Mouse (Mus musculus) forebrain, embryonic 12.5 days (tissue): Measurements from ENCODE around the gene Hist1h4f. TPM values are rescaled to one million over a fixed set of nuclear protein-coding genes. Genes with fewer than 3 reads are reported as not detected.

Experiments
- ATAC-seq: fragments of 200-750 bp; cut with Nextera tagmentation; 2 replicates; pipeline ENCODE4 v1.8.0; 2017; ENCODE audit warnings: moderate TSS enrichment; ENCODE audit not compliant: low FRiP score
- H3K27ac ChIP-seq: fragments of 300-500 bp; sonication (generic); 2 replicates; pipeline ENCODE4 v1.5.1; 2016; ENCODE audit warnings: mild to moderate bottlenecking
- H3K27me3 ChIP-seq: fragments of 300-500 bp; sonication (generic); 2 replicates; pipeline ENCODE4 v1.6.1; 2016; ENCODE audit warnings: mild to moderate bottlenecking
- H3K36me3 ChIP-seq: fragments of 300-500 bp; sonication (generic); replicated peaks from 2 replicates; pipeline ENCODE4 v1.6.1; 2016; ENCODE audit warnings: mild to moderate bottlenecking
- H3K4me1 ChIP-seq: fragments of 300-500 bp; sonication (generic); 2 replicates; pipeline ENCODE4 v1.6.1; 2016
- H3K4me2 ChIP-seq: fragments of 300-500 bp; sonication (generic); 2 replicates; pipeline ENCODE4 v1.6.1; 2016; ENCODE audit warnings: mild to moderate bottlenecking, moderate library complexity
- H3K4me3 ChIP-seq: fragments of 300-500 bp; sonication (generic); replicated peaks from 2 replicates; pipeline ENCODE4 v1.5.1; 2016; ENCODE audit warnings: mild to moderate bottlenecking
- H3K9ac ChIP-seq: fragments of 300-500 bp; sonication (generic); 2 replicates; pipeline ENCODE4 v1.6.1; 2016; ENCODE audit warnings: mild to moderate bottlenecking
- H3K9me3 ChIP-seq: fragments of 300-500 bp; sonication (generic); 2 replicates; pipeline ENCODE4 v1.6.1; 2016
- WGBS: fragments of 180-500 bp; shearing (Covaris S2); methylation state at CpG from one replicate; pipeline ENCODE4 v1.1.7; 2016; 5-methylcytosine and 5-hydroxymethylcytosine counted together
- microRNA-seq: library from miRNA; unstranded; fragments of <30 nt; microRNA quantifications from one replicate; pipeline ENCODE4, GENCODE M21; 2017
- polyA plus RNA-seq: library from polyadenylated mRNA; unstranded; fragments of >200 nt; fragmentation: Nextera tagmentation; extraction: Ambion mirVana; gene quantifications from 2 replicates; pipeline ENCODE4 v1.2.1, GENCODE M21; 2016

Gene Hist1h4f
- polyA plus RNA-seq, 1 experiment from 2014 or later = 1.4 TPM

DNA sequence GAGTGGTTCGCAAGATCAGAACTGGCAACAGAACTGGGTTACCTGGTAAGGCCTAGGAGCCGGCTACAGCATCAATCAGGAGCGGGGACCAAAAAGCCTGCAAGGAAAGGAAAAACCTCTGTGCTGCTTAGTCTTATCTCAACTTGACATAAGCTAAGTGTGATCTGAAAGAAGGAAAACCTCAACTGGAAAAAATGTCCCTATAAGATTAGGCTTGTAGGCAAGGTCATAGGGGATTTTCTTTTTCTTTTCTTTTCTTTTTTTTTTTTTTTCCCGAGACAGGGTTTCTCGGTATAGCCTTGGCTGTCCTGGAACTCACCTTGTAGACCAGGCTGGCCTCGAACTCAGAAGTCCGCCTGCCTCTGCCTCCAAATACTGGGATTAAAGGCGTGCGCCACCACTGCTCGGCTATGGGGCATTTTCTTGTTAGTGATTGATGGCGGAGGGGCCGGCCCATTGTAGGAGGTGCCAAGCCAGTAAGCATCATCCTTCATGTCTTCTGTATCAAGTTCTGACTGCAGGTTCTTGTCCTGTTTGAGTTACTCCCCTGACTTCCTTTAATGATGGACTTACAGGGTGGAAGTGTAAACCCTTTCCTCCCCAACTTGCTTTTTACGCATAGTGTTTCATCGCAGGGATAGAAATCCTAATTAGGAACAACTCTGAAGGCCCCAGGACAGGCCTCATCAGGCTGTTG is 44.5 kb downstream of the Hist1h4f start:
- H3K27ac ChIP-seq = no peak overlapping the region
- peaks cover 13% of the 10 kb centered on the region for H3K4me1 ChIP-seq
- H3K36me3 ChIP-seq = no peaks in the 10 kb centered on the region
- no peak overlapping the region; the same call in 1 of the 2 replicates for H3K4me2 ChIP-seq
- H3K9me3 ChIP-seq = no peaks in the 10 kb centered on the region
- no peak overlapping the region for H3K9ac ChIP-seq
- WGBS = 14% methylated on average over 14 of the region's 14 CpGs
- H3K4me3 ChIP-seq = no peak overlapping the region
- ATAC-seq = no peak
- H3K27me3 ChIP-seq = peaks cover 3% of the 10 kb centered on the region; the same call in 1 of the 2 replicates

DNA sequence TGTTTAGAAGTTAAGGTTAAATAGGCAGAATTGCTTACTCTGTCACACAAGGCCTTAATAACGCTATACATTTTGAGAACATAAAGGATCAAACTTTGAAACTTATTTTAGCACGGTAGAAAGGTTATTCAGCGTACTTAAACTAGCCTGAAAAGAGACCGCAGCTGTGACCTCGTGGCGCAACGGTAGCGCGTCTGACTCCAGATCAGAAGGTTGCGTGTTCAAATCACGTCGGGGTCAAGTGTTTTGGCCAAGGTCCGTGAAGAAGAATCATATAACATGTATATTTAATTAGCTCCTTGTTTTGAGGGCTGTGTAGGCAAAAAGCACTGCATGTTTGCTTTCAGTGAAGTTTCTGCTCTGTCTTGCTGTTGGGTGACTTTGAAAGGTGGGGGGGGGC is 45.1 kb downstream of the Hist1h4f start:
- 0 out of 2 replicates have a peak, but pooled peaks have one; percentile 23 for ATAC-seq
- WGBS = 2% methylated on average over 13 of the region's 13 CpGs
- Histone ChIP-seq H3K9me3 (no peaks in the 10 kb centered on the region), H3K27ac (no peak overlapping the region), H3K4me2 (peak overlapping the region; percentile 47), H3K4me1 (peaks cover 13% of the 10 kb centered on the region), H3K36me3 (no peaks in the 10 kb centered on the region), H3K4me3 (peak overlapping the region; percentile 23), H3K9ac (no peak overlapping the region), H3K27me3 (peaks cover 3% of the 10 kb centered on the region; the same call in 1 of the 2 replicates)

DNA sequence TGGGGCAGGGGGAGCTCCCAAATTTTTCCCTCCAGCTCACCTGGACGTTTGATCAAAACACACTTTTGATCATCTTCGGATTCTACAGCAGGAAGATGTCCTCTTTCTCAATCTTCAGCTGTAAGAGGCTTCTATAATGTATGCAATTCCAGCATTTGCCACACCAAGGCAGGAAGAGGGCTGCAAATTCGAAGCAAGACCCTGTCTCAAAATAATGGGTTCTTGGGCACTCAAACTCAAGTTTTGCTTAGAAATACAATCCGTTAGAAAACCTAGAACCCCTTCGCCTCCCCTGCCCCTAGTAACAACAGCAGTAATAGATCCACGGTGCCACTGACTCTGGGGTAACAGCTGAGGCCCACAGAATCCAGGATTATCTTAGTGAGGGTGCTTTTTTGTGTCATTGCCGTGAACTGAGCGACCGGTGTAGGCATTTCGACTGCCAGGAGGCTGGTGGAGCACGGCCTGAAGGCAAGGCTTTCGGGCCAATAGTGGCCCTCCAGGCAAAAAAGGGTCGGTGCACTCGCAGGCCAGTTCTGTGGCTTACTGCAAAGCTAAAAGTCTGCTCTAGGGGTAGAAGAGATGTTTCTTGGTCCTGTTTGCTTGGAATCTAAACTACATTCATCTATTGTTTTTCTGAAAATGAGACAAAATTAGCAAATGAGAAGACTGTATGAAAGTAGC is 45.6 kb downstream of the Hist1h4f start:
- WGBS = 3% methylated on average over 14 of the region's 14 CpGs
- Histone ChIP-seq H3K4me3 (peak overlapping the region; percentile 23), H3K9ac (peak overlapping the region; percentile 27), H3K9me3 (no peaks in the 10 kb centered on the region), H3K27me3 (peaks cover 3% of the 10 kb centered on the region; the same call in 1 of the 2 replicates), H3K27ac (0 out of 2 replicates have a peak overlapping the region, but pooled peaks have one; percentile 36), H3K4me2 (peak overlapping the region; percentile 47), H3K36me3 (no peaks in the 10 kb centered on the region), H3K4me1 (peaks cover 13% of the 10 kb centered on the region)
- ATAC-seq = no peak

DNA sequence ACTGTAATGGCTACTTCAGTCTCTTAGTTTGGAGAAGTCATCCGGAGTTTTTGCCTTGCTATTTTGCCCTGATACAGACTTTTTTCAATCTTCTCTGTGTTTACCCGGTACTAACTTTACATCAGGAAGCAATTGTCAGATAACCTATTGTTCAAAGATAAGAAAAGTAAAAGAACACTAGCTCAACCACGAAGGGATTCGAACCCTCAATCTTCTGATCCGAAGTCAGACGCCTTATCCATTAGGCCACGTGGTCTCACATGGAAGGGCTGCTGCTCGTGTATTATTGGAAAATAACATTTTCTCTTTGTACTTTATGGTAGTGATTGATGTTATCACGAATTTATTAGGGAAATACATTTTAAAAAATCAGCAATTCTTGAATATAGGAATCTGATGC is 47.7 kb downstream of the Hist1h4f start:
- H3K9ac ChIP-seq = no peak overlapping the region
- H3K4me1 ChIP-seq = peaks cover 14% of the 10 kb centered on the region
- no peak overlapping the region for H3K27ac ChIP-seq
- 0 out of 2 replicates have a peak overlapping the region, but pooled peaks have one; percentile 19 for H3K4me2 ChIP-seq
- H3K36me3 ChIP-seq = no peaks in the 10 kb centered on the region
- no peaks in the 10 kb centered on the region for H3K9me3 ChIP-seq
- peaks cover 2% of the 10 kb centered on the region for H3K27me3 ChIP-seq
- ATAC-seq = no peak
- no peak overlapping the region for H3K4me3 ChIP-seq
- WGBS = 1% methylated on average over 9 of the region's 9 CpGs

DNA sequence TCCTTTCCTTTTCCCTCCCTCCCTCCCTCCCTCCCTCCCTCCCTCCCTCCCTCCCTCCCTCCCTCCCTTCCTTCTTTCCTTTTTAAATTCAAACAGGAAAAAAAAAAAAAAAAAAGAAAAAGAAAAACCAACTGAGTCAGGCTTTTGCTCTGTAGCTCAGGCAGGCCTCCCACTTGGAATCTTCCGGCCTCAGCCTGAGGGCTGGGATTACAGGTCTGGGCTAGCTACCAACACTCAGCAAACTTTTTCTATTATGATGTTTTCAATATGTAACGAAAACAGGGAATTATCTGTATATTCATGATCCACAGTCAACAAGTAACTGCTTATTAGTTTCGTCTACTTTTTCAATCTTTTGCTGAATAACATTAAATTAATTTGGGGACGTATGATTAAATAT is 48.5 kb downstream of the Hist1h4f start:
- Histone ChIP-seq H3K36me3 (no peaks in the 10 kb centered on the region), H3K4me3 (no peak overlapping the region)
- no peak for ATAC-seq

DNA sequence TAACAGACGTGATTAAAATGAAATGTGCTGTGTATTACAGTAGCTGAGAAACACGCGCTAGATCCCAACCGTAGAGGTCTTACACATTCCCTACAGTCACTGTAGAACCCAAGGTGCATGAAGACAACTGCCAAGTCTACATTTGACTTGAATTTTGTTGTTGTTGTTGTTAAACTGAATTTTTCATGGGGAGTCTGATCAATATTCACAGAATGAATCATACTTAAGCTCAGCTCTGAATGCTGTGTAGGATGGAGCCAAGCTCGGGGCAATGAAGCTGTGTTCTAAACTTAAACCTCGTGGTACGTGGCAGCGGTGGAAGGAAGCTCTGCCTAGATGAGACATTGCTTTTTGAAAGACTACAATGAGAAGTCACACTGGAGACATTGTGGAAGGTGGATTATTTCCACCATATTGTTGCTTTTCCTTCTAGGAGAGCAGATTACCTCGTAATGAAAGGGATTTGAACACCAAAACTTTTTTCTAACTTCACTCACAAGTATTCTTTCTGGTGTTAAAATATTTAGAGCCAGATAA is 49.3 kb downstream of the Hist1h4f start:
- WGBS = 28% methylated on average over 9 of the region's 9 CpGs

More for the DNA sequence above, 48.5 kb downstream of the Hist1h4f start:
- Histone ChIP-seq H3K27me3 (peaks cover 6% of the 10 kb centered on the region), H3K9ac (no peak overlapping the region), H3K27ac (no peak overlapping the region), H3K4me2 (no peak overlapping the region), H3K4me1 (peaks cover 22% of the 10 kb centered on the region), H3K9me3 (no peaks in the 10 kb centered on the region)
- 30% methylated on average over 4 of the region's 4 CpGs for WGBS

DNA sequence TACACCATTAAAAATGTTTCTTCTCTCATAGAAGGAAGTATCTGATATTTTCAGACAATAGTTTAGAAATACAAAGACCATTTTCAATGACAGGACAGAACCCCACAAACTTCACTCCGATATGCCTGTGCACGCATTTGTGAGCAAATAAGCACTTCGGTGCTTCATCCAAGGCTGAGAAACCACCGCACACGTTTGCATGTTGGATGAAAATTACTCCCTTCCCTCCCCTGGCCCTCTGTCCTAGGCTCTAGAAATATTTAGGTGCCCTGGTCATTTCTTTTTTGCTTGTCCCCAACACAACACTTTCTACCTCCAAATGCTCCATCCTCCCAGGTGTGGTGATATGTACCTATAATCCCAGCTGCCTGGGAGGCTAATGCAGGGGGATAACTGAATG is 49.9 kb downstream of the Hist1h4f start:
- H3K36me3 ChIP-seq = no peaks in the 10 kb centered on the region
- 26% methylated on average over 5 of the region's 5 CpGs for WGBS
- no peak overlapping the region for H3K9ac ChIP-seq
- H3K27ac ChIP-seq = no peak overlapping the region
- H3K4me3 ChIP-seq = peak overlapping the region; percentile 2; the same call in 1 of the 2 replicates
- peaks cover 22% of the 10 kb centered on the region for H3K4me1 ChIP-seq
- no peak for ATAC-seq
- peaks cover 12% of the 10 kb centered on the region for H3K27me3 ChIP-seq
- no peaks in the 10 kb centered on the region for H3K9me3 ChIP-seq
- peak overlapping the region; percentile 38 for H3K4me2 ChIP-seq

More for the DNA sequence above, 49.3 kb downstream of the Hist1h4f start:
- no peak for ATAC-seq
- H3K27ac ChIP-seq = no peak overlapping the region
- peak overlapping the region; percentile 38 for H3K4me2 ChIP-seq
- no peak overlapping the region for H3K9ac ChIP-seq
- peak overlapping the region; percentile 2; the same call in 1 of the 2 replicates for H3K4me3 ChIP-seq
- H3K9me3 ChIP-seq = no peaks in the 10 kb centered on the region
- H3K36me3 ChIP-seq = no peaks in the 10 kb centered on the region
- peaks cover 9% of the 10 kb centered on the region for H3K27me3 ChIP-seq
- H3K4me1 ChIP-seq = peaks cover 22% of the 10 kb centered on the region

Small RNA genes lying within 50 kb of the gene (microRNA-seq; reads per million reads assigned to microRNA genes)
- gene Gm44297 (not detected), gene Gm44359 (not detected), gene Gm44394 (not detected), gene n-TStga1 (not detected)

Other genes starting within 250 kb of the Hist1h4f start
- gene Zfp322a, start 182.4 kb downstream of the Hist1h4f start, polyA plus RNA-seq = 64.1 and 65.6 TPM in 2 replicates
- 13.0 and 13.2 TPM in 2 replicates for gene Abt1, start 127.8 kb downstream of the Hist1h4f start, polyA plus RNA-seq
- 0.18 and 0.36 TPM in 2 replicates for gene Btn1a1, start 85.7 kb downstream of the Hist1h4f start, polyA plus RNA-seq
- gene Btn2a2, start 62.8 kb downstream of the Hist1h4f start, polyA plus RNA-seq = 0.23 and 0.36 TPM in 2 replicates
- gene Hist1h4h, start 20.6 kb downstream of the Hist1h4f start, polyA plus RNA-seq = 7.2 and 8.7 TPM in 2 replicates
- 9.3 and 10.7 TPM in 2 replicates for gene Hist1h2af, start 17.7 kb downstream of the Hist1h4f start, polyA plus RNA-seq
- 7.2 and 8.3 TPM in 2 replicates for gene Hist1h3g, start 16.2 kb downstream of the Hist1h4f start, polyA plus RNA-seq
- gene Hist1h2bh, start 8.3 kb downstream of the Hist1h4f start, polyA plus RNA-seq = 0.87 and 0.95 TPM in 2 replicates
- 0.99 and 1.5 TPM in 2 replicates for gene Hist1h3f, start 7.6 kb downstream of the Hist1h4f start, polyA plus RNA-seq
- 0.47 and 0.56 TPM in 2 replicates for gene Hist1h1d, start 1.6 kb upstream of the Hist1h4f start, polyA plus RNA-seq
- 5.7 and 7.6 TPM in 2 replicates for gene Hist1h3e, start 10.7 kb upstream of the Hist1h4f start, polyA plus RNA-seq
- 115 and 138 TPM in 2 replicates for gene Hist1h2ae, start 19.6 kb upstream of the Hist1h4f start, polyA plus RNA-seq
- 8.9 and 11.4 TPM in 2 replicates for gene Hist1h2bg, start 19.7 kb upstream of the Hist1h4f start, polyA plus RNA-seq
- 7.2 and 9.5 TPM in 2 replicates for gene Hist1h2bf, start 22.5 kb upstream of the Hist1h4f start, polyA plus RNA-seq
- 1.3 and 3.7 TPM in 2 replicates for gene Hist1h2ad, start 22.7 kb upstream of the Hist1h4f start, polyA plus RNA-seq
- 5.8 and 6.6 TPM in 2 replicates for gene Hist1h3d, start 24.1 kb upstream of the Hist1h4f start, polyA plus RNA-seq
- gene Hist1h4d, start 29.9 kb upstream of the Hist1h4f start, polyA plus RNA-seq = 137 and 142 TPM in 2 replicates
- gene Hist1h2be, start 69.5 kb upstream of the Hist1h4f start, polyA plus RNA-seq = 3.0 and 3.7 TPM in 2 replicates
- gene Hist1h1e, start 70.9 kb upstream of the Hist1h4f start, polyA plus RNA-seq = 26.3 and 26.6 TPM in 2 replicates
- gene Hist1h2ac, start 132.3 kb upstream of the Hist1h4f start, polyA plus RNA-seq = 1.4 and 1.6 TPM in 2 replicates
- gene Hist1h2bc, start 132.6 kb upstream of the Hist1h4f start, polyA plus RNA-seq = 34.6 and 36.5 TPM in 2 replicates
- not detected in 2 replicates for gene Hist1h1t, start 144.2 kb upstream of the Hist1h4f start, polyA plus RNA-seq
- 6.1 and 9.8 TPM in 2 replicates for gene Hist1h4c, start 146.8 kb upstream of the Hist1h4f start, polyA plus RNA-seq
- 2.0 and 2.5 TPM in 2 replicates for gene Hfe, start 159.2 kb upstream of the Hist1h4f start, polyA plus RNA-seq
- gene Hist1h1c, start 187.2 kb upstream of the Hist1h4f start, polyA plus RNA-seq = 15.2 and 15.9 TPM in 2 replicates
- 11.1 and 13.8 TPM in 2 replicates for gene Hist1h3c, start 194.0 kb upstream of the Hist1h4f start, polyA plus RNA-seq
- 2.2 and 3.5 TPM in 2 replicates for gene Hist1h2bb, start 195.1 kb upstream of the Hist1h4f start, polyA plus RNA-seq
- 59.9 and 73.2 TPM in 2 replicates for gene Hist1h2ab, start 199.5 kb upstream of the Hist1h4f start, polyA plus RNA-seq
- 14.0 and 15.8 TPM in 2 replicates for gene Hist1h3b, start 200.6 kb upstream of the Hist1h4f start, polyA plus RNA-seq
- 5.3 and 8.2 TPM in 2 replicates for gene Hist1h4b, start 205.4 kb upstream of the Hist1h4f start, polyA plus RNA-seq
- 0.88 TPM in 1 of 2 replicates, not detected in the other for gene Hist1h4a, start 209.6 kb upstream of the Hist1h4f start, polyA plus RNA-seq
- gene Hist1h3a, start 210.7 kb upstream of the Hist1h4f start, polyA plus RNA-seq = 5.1 and 5.2 TPM in 2 replicates
- gene Hist1h1a, start 212.0 kb upstream of the Hist1h4f start, polyA plus RNA-seq = 3.3 and 4.0 TPM in 2 replicates
- gene Trim38, start 218.3 kb upstream of the Hist1h4f start, polyA plus RNA-seq = 0.18 TPM in 1 of 2 replicates, not detected in the other